Mouse (Mus musculus): ENCODE measurements around the gene Camsap2. TPM values are rescaled to one million over a fixed set of nuclear protein-coding genes. Genes with fewer than 3 reads are reported as not detected.

Camsap2 gene
- polyA plus RNA-seq, 1 experiment from 2014 or later: 5.9 TPM

- no peak for ATAC-seq (ENCODE audit: extremely low read depth, insufficient number of reproducible peaks, low FRiP score, low TSS enrichment)
- WGBS: 6% methylated on average over 16 of the region's 16 CpGs
- Histone ChIP-seq H3K9ac (peak overlapping the region; percentile 76), H3K27me3 (replicated peaks) (peaks cover 90% of the 10 kb centered on the region), H3K4me2 (peak overlapping the region; percentile 96), H3K4me3 (peak overlapping the region; percentile 64), H3K36me3 (no peaks in the 10 kb centered on the region), H3K27ac (replicated peaks) (no peak overlapping the region), H3K4me1 (peaks cover 27% of the 10 kb centered on the region), H3K9me3 (no peaks in the 10 kb centered on the region)
Observed at GRCm38 (mm10) chr1:136259543-136259892, 86.4 kb downstream of the Camsap2 start.

- H3K4me2 ChIP-seq: no peak overlapping the region
- no peak for ATAC-seq (ENCODE audit: extremely low read depth, insufficient number of reproducible peaks, low FRiP score, low TSS enrichment)
- no peak overlapping the region for H3K4me3 ChIP-seq
- no peaks in the 10 kb centered on the region for H3K36me3 ChIP-seq
- no peak overlapping the region for H3K27ac ChIP-seq (replicated peaks)
- WGBS: 67% methylated on average over 9 of the region's 9 CpGs
- no peak overlapping the region for H3K9ac ChIP-seq
- no peaks in the 10 kb centered on the region for H3K9me3 ChIP-seq
- peaks cover 27% of the 10 kb centered on the region for H3K4me1 ChIP-seq
- peaks cover 84% of the 10 kb centered on the region for H3K27me3 ChIP-seq (replicated peaks)
Observed at GRCm38 (mm10) chr1:136258495-136258894, 87.4 kb downstream of the Camsap2 start.

- WGBS: 27% methylated on average over 8 of the region's 8 CpGs
- no peak overlapping the region for H3K27ac ChIP-seq (replicated peaks)
- H3K36me3 ChIP-seq: no peaks in the 10 kb centered on the region
- ATAC-seq (ENCODE audit: extremely low read depth, insufficient number of reproducible peaks, low FRiP score, low TSS enrichment): no peak
- H3K4me3 ChIP-seq: no peak overlapping the region
- H3K27me3 ChIP-seq (replicated peaks): peaks cover 55% of the 10 kb centered on the region
- 0 out of 2 replicates have a peak overlapping the region, but pooled peaks have one; percentile 7 for H3K4me2 ChIP-seq
- peaks cover 24% of the 10 kb centered on the region for H3K4me1 ChIP-seq
- H3K9ac ChIP-seq: no peak overlapping the region
- H3K9me3 ChIP-seq: no peaks in the 10 kb centered on the region
Observed at GRCm38 (mm10) chr1:136255657-136256056, 90.2 kb downstream of the Camsap2 start.

GRCm38 (mm10) chr1:136255174-136255573 lies 90.7 kb downstream of the Camsap2 start:
- H3K27ac ChIP-seq (replicated peaks): no peak overlapping the region
- no peaks in the 10 kb centered on the region for H3K36me3 ChIP-seq
- H3K27me3 ChIP-seq (replicated peaks): peaks cover 50% of the 10 kb centered on the region
- WGBS: 32% methylated on average over 6 of the region's 6 CpGs
- no peak overlapping the region for H3K4me3 ChIP-seq
- no peaks in the 10 kb centered on the region for H3K9me3 ChIP-seq
- ATAC-seq (ENCODE audit: extremely low read depth, insufficient number of reproducible peaks, low FRiP score, low TSS enrichment): no peak
- H3K4me1 ChIP-seq: peaks cover 21% of the 10 kb centered on the region
- H3K4me2 ChIP-seq: no peak overlapping the region
- no peak overlapping the region for H3K9ac ChIP-seq

GRCm38 (mm10) chr1:136254503-136255065 lies 91.3 kb downstream of the Camsap2 start:
- no peak for ATAC-seq (ENCODE audit: extremely low read depth, insufficient number of reproducible peaks, low FRiP score, low TSS enrichment)
- Histone ChIP-seq H3K4me2 (no peak overlapping the region), H3K9me3 (no peaks in the 10 kb centered on the region), H3K4me1 (peaks cover 15% of the 10 kb centered on the region), H3K27ac (replicated peaks) (no peak overlapping the region), H3K9ac (no peak overlapping the region), H3K27me3 (replicated peaks) (peaks cover 45% of the 10 kb centered on the region), H3K36me3 (no peaks in the 10 kb centered on the region), H3K4me3 (no peak overlapping the region)
- 81% methylated on average over 10 of the region's 10 CpGs for WGBS

- Histone ChIP-seq H3K9me3 (no peaks in the 10 kb centered on the region), H3K36me3 (no peaks in the 10 kb centered on the region), H3K9ac (no peak overlapping the region), H3K4me1 (peaks cover 11% of the 10 kb centered on the region), H3K27ac (replicated peaks) (no peak overlapping the region), H3K4me3 (no peak overlapping the region), H3K4me2 (no peak overlapping the region), H3K27me3 (replicated peaks) (peaks cover 33% of the 10 kb centered on the region)
- WGBS: 12% methylated on average over 2 of the region's 2 CpGs
- no peak for ATAC-seq (ENCODE audit: extremely low read depth, insufficient number of reproducible peaks, low FRiP score, low TSS enrichment)
Observed at GRCm38 (mm10) chr1:136253472-136253871, 92.4 kb downstream of the Camsap2 start.

DNA sequence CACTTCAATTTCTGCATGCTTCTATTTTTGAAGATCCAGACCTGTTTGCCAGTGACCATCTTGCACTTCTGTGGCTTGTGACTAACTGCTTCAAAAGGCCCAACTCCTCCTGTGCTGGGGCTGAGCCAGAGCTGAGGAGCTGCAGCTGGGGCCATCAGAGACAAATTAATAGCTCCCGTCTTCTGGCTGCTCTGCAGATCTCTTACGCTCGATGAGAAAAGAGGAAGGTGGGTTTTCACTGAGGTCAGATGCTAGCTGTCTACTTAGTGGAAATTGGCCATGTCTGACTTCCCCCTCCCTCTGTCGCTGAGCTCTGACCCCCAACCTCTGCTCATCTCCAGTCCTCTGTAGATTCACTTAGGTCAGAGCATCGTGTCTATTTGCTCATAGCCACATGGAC lies 96.2 kb downstream of the Camsap2 start:
- Histone ChIP-seq H3K27ac (replicated peaks) (no peak overlapping the region), H3K4me1 (no peaks in the 10 kb centered on the region), H3K36me3 (no peaks in the 10 kb centered on the region), H3K9ac (no peak overlapping the region), H3K4me2 (no peak overlapping the region), H3K4me3 (no peak overlapping the region), H3K27me3 (replicated peaks) (no peaks in the 10 kb centered on the region), H3K9me3 (no peaks in the 10 kb centered on the region)
- no peak for ATAC-seq (ENCODE audit: extremely low read depth, insufficient number of reproducible peaks, low FRiP score, low TSS enrichment)
- 69% methylated on average over 5 of the region's 5 CpGs for WGBS

DNA sequence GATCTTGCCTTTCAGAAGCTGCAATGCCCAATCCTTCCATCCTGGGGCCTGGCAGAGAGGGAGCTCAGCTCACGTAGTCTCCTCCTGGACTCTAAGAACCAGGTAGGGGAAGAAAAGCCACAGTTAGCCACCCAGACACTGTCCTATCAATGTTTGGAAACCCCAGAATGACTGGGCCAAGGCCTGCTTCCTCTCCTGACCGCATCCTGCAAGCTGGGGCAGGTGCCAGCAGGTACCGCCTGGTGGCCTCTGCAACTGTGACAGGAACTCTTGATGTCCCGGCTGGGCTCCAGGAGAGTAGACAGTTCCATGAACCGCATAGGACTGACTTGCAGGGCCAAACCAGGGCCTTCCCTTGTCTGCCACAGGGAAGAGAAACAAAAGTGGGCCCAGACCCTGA lies 98.5 kb downstream of the Camsap2 start:
- H3K27ac ChIP-seq (replicated peaks): no peak overlapping the region
- no peak overlapping the region for H3K9ac ChIP-seq
- H3K4me1 ChIP-seq: no peaks in the 10 kb centered on the region
- no peak for ATAC-seq (ENCODE audit: extremely low read depth, insufficient number of reproducible peaks, low FRiP score, low TSS enrichment)
- WGBS: 74% methylated on average over 5 of the region's 5 CpGs
- no peak overlapping the region for H3K4me2 ChIP-seq
- no peak overlapping the region for H3K4me3 ChIP-seq
- no peaks in the 10 kb centered on the region for H3K27me3 ChIP-seq (replicated peaks)
- no peaks in the 10 kb centered on the region for H3K9me3 ChIP-seq
- no peaks in the 10 kb centered on the region for H3K36me3 ChIP-seq

- no peaks in the 10 kb centered on the region for H3K36me3 ChIP-seq
- 76% methylated on average over 4 of the region's 5 CpGs for WGBS
- no peak overlapping the region for H3K9ac ChIP-seq
- H3K4me1 ChIP-seq: no peaks in the 10 kb centered on the region
- no peak overlapping the region for H3K4me3 ChIP-seq
- H3K27ac ChIP-seq (replicated peaks): no peak overlapping the region
- ATAC-seq (ENCODE audit: extremely low read depth, insufficient number of reproducible peaks, low FRiP score, low TSS enrichment): no peak
- no peaks in the 10 kb centered on the region for H3K27me3 ChIP-seq (replicated peaks)
- no peak overlapping the region for H3K4me2 ChIP-seq
- no peaks in the 10 kb centered on the region for H3K9me3 ChIP-seq
Observed at GRCm38 (mm10) chr1:136244469-136244868, 101.4 kb downstream of the Camsap2 start.

- no peak overlapping the region for H3K4me3 ChIP-seq
- H3K27ac ChIP-seq (replicated peaks): no peak overlapping the region
- H3K4me1 ChIP-seq: no peaks in the 10 kb centered on the region
- H3K36me3 ChIP-seq: no peaks in the 10 kb centered on the region
- ATAC-seq (ENCODE audit: extremely low read depth, insufficient number of reproducible peaks, low FRiP score, low TSS enrichment): no peak
- H3K9ac ChIP-seq: no peak overlapping the region
- 76% methylated on average over 7 of the region's 7 CpGs for WGBS
- no peaks in the 10 kb centered on the region for H3K27me3 ChIP-seq (replicated peaks)
- no peaks in the 10 kb centered on the region for H3K9me3 ChIP-seq
- H3K4me2 ChIP-seq: no peak overlapping the region
Observed at GRCm38 (mm10) chr1:136241801-136242200, 104.1 kb downstream of the Camsap2 start.

- H3K9ac ChIP-seq: no peak overlapping the region
- no peak overlapping the region for H3K4me3 ChIP-seq
- no peaks in the 10 kb centered on the region for H3K9me3 ChIP-seq
- H3K4me1 ChIP-seq: peaks cover 12% of the 10 kb centered on the region
- H3K4me2 ChIP-seq: no peak overlapping the region
- no peak overlapping the region for H3K27ac ChIP-seq (replicated peaks)
- ATAC-seq (ENCODE audit: extremely low read depth, insufficient number of reproducible peaks, low FRiP score, low TSS enrichment): no peak
- H3K36me3 ChIP-seq: no peaks in the 10 kb centered on the region
- peaks cover 25% of the 10 kb centered on the region for H3K27me3 ChIP-seq (replicated peaks)
- WGBS: 70% methylated on average over 4 of the region's 4 CpGs
Observed at GRCm38 (mm10) chr1:136238495-136238894, 107.4 kb downstream of the Camsap2 start.

GRCm38 (mm10) chr1:136234595-136235092 lies 111.3 kb downstream of the Camsap2 start:
- peaks cover 36% of the 10 kb centered on the region for H3K4me1 ChIP-seq
- 6% methylated on average over 9 of the region's 9 CpGs for WGBS
- no peak for ATAC-seq (ENCODE audit: extremely low read depth, insufficient number of reproducible peaks, low FRiP score, low TSS enrichment)
- H3K9ac ChIP-seq: peak overlapping the region; percentile 78
- H3K4me3 ChIP-seq: peak overlapping the region; percentile 66
- peaks cover 64% of the 10 kb centered on the region for H3K27me3 ChIP-seq (replicated peaks)
- H3K27ac ChIP-seq (replicated peaks): no peak overlapping the region
- no peaks in the 10 kb centered on the region for H3K36me3 ChIP-seq
- H3K9me3 ChIP-seq: no peaks in the 10 kb centered on the region
- peak overlapping the region; percentile 91 for H3K4me2 ChIP-seq
